Mouse (Mus musculus) embryonic facial prominence, embryonic 14.5 days (tissue): ENCODE results near the gene Lnx2. TPM values are rescaled to one million over a fixed set of nuclear protein-coding genes. Genes with fewer than 3 reads are reported as not detected.

Experiments used
- ATAC-seq: fragments of 200-750 bp; cut with Nextera tagmentation; 2 replicates; pipeline ENCODE4 v1.8.0; 2017; ENCODE audit warnings: low read depth, moderate number of reproducible peaks, moderate TSS enrichment
- DNase-seq: peaks from one replicate; pipeline ENCODE4 v3.0.0-alpha.2; 2015; ENCODE audit warnings: low spot score
- H3K27ac ChIP-seq: fragments of 300-500 bp; sonication (generic); replicated peaks from 2 replicates; pipeline ENCODE4 v1.5.1; 2014; ENCODE audit warnings: low read depth, mild to moderate bottlenecking, low read length, moderate library complexity
- H3K27me3 ChIP-seq: fragments of 300-500 bp; sonication (generic); replicated peaks from 2 replicates; pipeline ENCODE4 v1.6.1; 2014; ENCODE audit warnings: low read length; ENCODE audit not compliant: control insufficient read depth, insufficient read depth
- H3K36me3 ChIP-seq: fragments of 300-500 bp; sonication (generic); 2 replicates; pipeline ENCODE4 v1.6.1; 2014; ENCODE audit warnings: low read length, mixed read lengths; ENCODE audit not compliant: control insufficient read depth, insufficient read depth
- H3K4me1 ChIP-seq: fragments of 300-500 bp; sonication (generic); 2 replicates; pipeline ENCODE4 v1.6.1; 2014; ENCODE audit warnings: antibody characterized with exemption, low read length; ENCODE audit not compliant: control insufficient read depth, insufficient read depth
- H3K4me2 ChIP-seq: fragments of 300-500 bp; sonication (generic); 2 replicates; pipeline ENCODE4 v1.6.1; 2014; ENCODE audit warnings: low read depth, mild to moderate bottlenecking, low read length, moderate library complexity, mixed read lengths
- H3K4me3 ChIP-seq: fragments of 300-500 bp; sonication (generic); 2 replicates; pipeline ENCODE4 v1.5.1; 2014; ENCODE audit warnings: low read depth, mild to moderate bottlenecking, low read length
- H3K9ac ChIP-seq: fragments of 300-500 bp; sonication (generic); 2 replicates; pipeline ENCODE4 v1.6.1; 2014; ENCODE audit warnings: low read depth, mild to moderate bottlenecking, low read length, moderate library complexity, mixed read lengths
- H3K9me3 ChIP-seq: fragments of 300-500 bp; sonication (generic); 2 replicates; pipeline ENCODE4 v1.6.1; 2016; ENCODE audit warnings: low read length; ENCODE audit not compliant: control insufficient read depth
- WGBS: fragments of 180-500 bp; shearing (Covaris S2); extraction: QIAGEN DNeasy Blood & Tissue Kit; methylation state at CpG from one replicate; pipeline ENCODE4 v1.1.7; 2014; 5-methylcytosine and 5-hydroxymethylcytosine counted together
- polyA plus RNA-seq: library from polyadenylated mRNA; unstranded; fragments of >200 nt; fragmentation: Nextera tagmentation; extraction: Ambion mirVana; gene quantifications from 2 replicates; pipeline ENCODE4 v1.2.1, GENCODE M21; 2014

Lnx2 gene
- polyA plus RNA-seq, 1 experiment from 2014 or later: 13.9 TPM

- Histone ChIP-seq H3K9ac (no peak overlapping the region), H3K4me3 (no peak overlapping the region), H3K4me2 (no peak overlapping the region), H3K27ac (no peak overlapping the region), H3K36me3 (no peaks in the 10 kb centered on the region), H3K9me3 (no peaks in the 10 kb centered on the region), H3K27me3 (peaks cover 3% of the 10 kb centered on the region; the same call in 1 of the 2 replicates), H3K4me1 (no peaks in the 10 kb centered on the region)
- ATAC-seq (no peak), DNase-seq (peak; percentile 70)
- 7% methylated on average over 8 of the region's 8 CpGs for WGBS
Measured at GRCm38 (mm10) chr5:146983216-146983615, 93.2 kb downstream of the Lnx2 start.

GRCm38 (mm10) chr5:146981376-146981775 is 95.0 kb downstream of the Lnx2 start:
- ATAC-seq (no peak), DNase-seq (no peak)
- 82% methylated on average over 6 of the region's 6 CpGs for WGBS
- Histone ChIP-seq H3K27ac (no peak overlapping the region), H3K4me1 (no peaks in the 10 kb centered on the region), H3K4me2 (no peak overlapping the region), H3K36me3 (no peaks in the 10 kb centered on the region), H3K27me3 (peaks cover 3% of the 10 kb centered on the region; the same call in 1 of the 2 replicates), H3K9me3 (no peaks in the 10 kb centered on the region), H3K4me3 (no peak overlapping the region), H3K9ac (no peak overlapping the region)

GRCm38 (mm10) chr5:146974781-146975123 is 101.6 kb downstream of the Lnx2 start:
- H3K4me1 ChIP-seq: no peaks in the 10 kb centered on the region
- H3K4me2 ChIP-seq: no peak overlapping the region
- H3K36me3 ChIP-seq: no peaks in the 10 kb centered on the region
- WGBS: 59% methylated on average over 13 of the region's 13 CpGs
- no peaks in the 10 kb centered on the region for H3K27me3 ChIP-seq
- DNase-seq: no peak
- no peak overlapping the region for H3K27ac ChIP-seq
- no peak overlapping the region for H3K4me3 ChIP-seq
- H3K9me3 ChIP-seq: no peaks in the 10 kb centered on the region
- no peak for ATAC-seq
- H3K9ac ChIP-seq: no peak overlapping the region

GRCm38 (mm10) chr5:146973858-146974780 is 102.3 kb downstream of the Lnx2 start:
- 75% methylated on average over 25 of the region's 25 CpGs for WGBS
- Histone ChIP-seq H3K27me3 (no peaks in the 10 kb centered on the region), H3K36me3 (no peaks in the 10 kb centered on the region), H3K4me2 (no peak overlapping the region), H3K9ac (no peak overlapping the region), H3K27ac (no peak overlapping the region), H3K4me1 (no peaks in the 10 kb centered on the region), H3K4me3 (no peak overlapping the region), H3K9me3 (no peaks in the 10 kb centered on the region)
- DNase-seq (no peak), ATAC-seq (no peak)

GRCm38 (mm10) chr5:146973353-146973752 is 103.0 kb downstream of the Lnx2 start:
- DNase-seq: no peak
- no peak overlapping the region for H3K9ac ChIP-seq
- no peak overlapping the region for H3K27ac ChIP-seq
- H3K27me3 ChIP-seq: no peaks in the 10 kb centered on the region
- 88% methylated on average over 9 of the region's 9 CpGs for WGBS
- no peak overlapping the region for H3K4me3 ChIP-seq
- no peaks in the 10 kb centered on the region for H3K36me3 ChIP-seq
- ATAC-seq: no peak
- no peaks in the 10 kb centered on the region for H3K4me1 ChIP-seq
- H3K9me3 ChIP-seq: no peaks in the 10 kb centered on the region
- no peak overlapping the region for H3K4me2 ChIP-seq

- H3K4me3 ChIP-seq: no peak overlapping the region
- H3K4me2 ChIP-seq: no peak overlapping the region
- H3K36me3 ChIP-seq: no peaks in the 10 kb centered on the region
- no peaks in the 10 kb centered on the region for H3K9me3 ChIP-seq
- ATAC-seq: no peak
- no peaks in the 10 kb centered on the region for H3K27me3 ChIP-seq
- no peak overlapping the region for H3K9ac ChIP-seq
- WGBS: 54% methylated on average over 10 of the region's 10 CpGs
- no peak overlapping the region for H3K27ac ChIP-seq
- H3K4me1 ChIP-seq: no peaks in the 10 kb centered on the region
- no peak for DNase-seq
Measured at GRCm38 (mm10) chr5:146971776-146972561, 104.4 kb downstream of the Lnx2 start.

- Histone ChIP-seq H3K9ac (no peak overlapping the region), H3K4me2 (no peak overlapping the region), H3K9me3 (no peaks in the 10 kb centered on the region), H3K4me1 (no peaks in the 10 kb centered on the region), H3K27ac (no peak overlapping the region), H3K27me3 (no peaks in the 10 kb centered on the region), H3K36me3 (no peaks in the 10 kb centered on the region), H3K4me3 (no peak overlapping the region)
- no peak for DNase-seq
- no peak for ATAC-seq
- WGBS: 64% methylated on average over 13 of the region's 13 CpGs
Measured at GRCm38 (mm10) chr5:146968695-146969393, 107.5 kb downstream of the Lnx2 start.
